Mouse (Mus musculus) midbrain, embryonic 10.5 days (tissue): Measurements from ENCODE around the gene Lrrc74a. TPM values are rescaled to one million over a fixed set of nuclear protein-coding genes. Genes with fewer than 3 reads are reported as not detected.

Experiments
- DNase-seq: peaks from one replicate; pipeline ENCODE4 v3.0.0-alpha.2; 2017; ENCODE audit warnings: low spot score
- H3K27ac ChIP-seq: fragments of 300-500 bp; sonication (generic); replicated peaks from 2 replicates; pipeline ENCODE4 v1.5.1; 2016; ENCODE audit warnings: mild to moderate bottlenecking
- H3K27me3 ChIP-seq: fragments of 300-500 bp; sonication (generic); 2 replicates; pipeline ENCODE4 v1.6.1; 2016; ENCODE audit warnings: low read depth, mild to moderate bottlenecking; ENCODE audit not compliant: poor library complexity, severe bottlenecking
- H3K36me3 ChIP-seq: fragments of 300-500 bp; sonication (generic); 2 replicates; pipeline ENCODE4 v1.6.1; 2016; ENCODE audit warnings: mild to moderate bottlenecking, moderate library complexity
- H3K4me1 ChIP-seq: fragments of 300-500 bp; sonication (generic); 2 replicates; pipeline ENCODE4 v1.6.1; 2016
- H3K4me3 ChIP-seq: fragments of 300-500 bp; sonication (generic); 2 replicates; pipeline ENCODE4 v1.5.1; 2016; ENCODE audit warnings: mild to moderate bottlenecking, moderate library complexity
- H3K9me3 ChIP-seq: fragments of 300-500 bp; sonication (generic); replicated peaks from 2 replicates; pipeline ENCODE4 v1.6.1; 2016; ENCODE audit warnings: mild to moderate bottlenecking
- WGBS: fragments of 180-500 bp; shearing (Covaris S2); methylation state at CpG from one replicate; pipeline ENCODE4 v1.1.7; 2016; 5-methylcytosine and 5-hydroxymethylcytosine counted together
- polyA plus RNA-seq: library from polyadenylated mRNA; unstranded; fragments of >200 nt; fragmentation: Nextera tagmentation; extraction: Ambion mirVana; gene quantifications from 2 replicates; pipeline ENCODE4 v1.2.1, GENCODE M21; 2016

Lrrc74a gene
- polyA plus RNA-seq, 1 experiment from 2014 or later = not detected

DNA sequence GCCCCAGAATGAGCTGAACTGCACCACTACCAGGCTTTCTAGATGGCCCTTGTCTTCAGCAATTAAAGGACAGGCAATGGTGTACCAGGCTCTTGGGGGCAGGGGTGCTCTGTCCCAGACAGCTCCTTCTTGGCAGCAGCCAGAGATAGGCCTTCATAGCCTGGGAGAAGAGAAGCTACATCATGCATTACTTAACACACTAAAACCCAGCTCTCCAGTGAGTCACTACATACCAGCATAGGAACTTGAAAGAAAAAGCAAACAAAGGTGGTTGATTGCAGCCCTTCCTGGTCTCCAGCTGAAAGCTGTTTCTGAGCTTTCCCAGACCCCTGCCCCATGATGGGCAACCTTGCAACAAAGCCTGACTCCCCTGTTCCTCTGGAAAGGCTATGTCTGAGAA lies 35.6 kb upstream of the Lrrc74a start:
- H3K4me1 ChIP-seq = peaks cover 51% of the 10 kb centered on the region
- peaks cover 48% of the 10 kb centered on the region for H3K36me3 ChIP-seq
- DNase-seq = no peak
- no peak overlapping the region; the same call in 1 of the 2 replicates for H3K4me3 ChIP-seq
- H3K27me3 ChIP-seq = no peaks in the 10 kb centered on the region
- peaks cover 7% of the 10 kb centered on the region; the same call in 1 of the 2 replicates for H3K9me3 ChIP-seq
- H3K27ac ChIP-seq = peak overlapping the region; percentile 46; the same call in 1 of the 2 replicates

DNA sequence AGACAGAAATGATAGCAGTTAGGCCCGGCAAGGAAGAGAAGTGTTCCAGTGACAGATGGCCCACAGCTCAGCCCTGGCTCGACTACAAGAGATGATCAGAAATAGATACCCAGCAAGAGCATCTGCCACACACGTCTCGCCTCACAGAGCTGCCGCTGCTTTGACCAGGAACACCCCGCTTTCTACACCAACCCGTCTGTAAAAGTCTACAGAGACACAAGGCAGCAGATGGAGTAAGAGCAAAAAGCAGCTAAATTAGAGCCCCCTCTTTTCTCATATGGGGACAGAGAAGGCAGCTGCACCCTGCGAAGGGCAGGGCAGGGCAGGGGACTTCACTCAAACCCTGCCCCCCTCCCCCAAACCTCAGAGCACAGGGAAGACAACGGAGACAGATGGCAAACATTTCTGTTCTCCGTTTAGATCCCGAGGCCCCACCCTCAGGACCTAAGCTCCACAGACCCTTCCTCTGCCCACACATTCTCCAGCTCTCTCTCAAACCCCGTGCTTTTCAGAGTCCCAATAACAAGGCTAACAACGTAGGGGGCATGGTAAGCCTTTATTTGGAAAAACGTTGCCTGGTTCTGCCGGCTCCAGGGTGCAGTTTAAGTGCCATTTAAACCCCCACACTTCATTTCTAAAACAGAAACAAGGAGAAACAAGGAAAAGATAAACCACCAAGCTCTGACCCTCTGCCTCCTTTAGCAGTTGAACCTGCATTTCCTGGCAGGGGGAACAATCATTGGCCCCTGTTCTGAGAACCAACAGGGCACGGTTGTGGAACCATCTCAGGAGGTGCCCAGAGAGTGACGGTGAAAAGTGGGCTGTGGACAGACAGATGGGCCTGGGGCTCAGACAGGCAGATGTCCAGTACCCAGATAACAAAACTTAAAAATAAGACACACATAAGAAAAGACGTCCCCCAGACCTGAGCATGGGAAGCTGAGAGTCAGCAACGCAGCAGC lies 33.9 kb upstream of the Lrrc74a start:
- peaks cover 7% of the 10 kb centered on the region; the same call in 1 of the 2 replicates for H3K9me3 ChIP-seq
- WGBS = 36% methylated on average over 19 of the region's 19 CpGs
- peaks cover 36% of the 10 kb centered on the region for H3K36me3 ChIP-seq
- H3K4me1 ChIP-seq = peaks cover 46% of the 10 kb centered on the region
- no peaks in the 10 kb centered on the region for H3K27me3 ChIP-seq
- peak overlapping the region; percentile 11; the same call in 1 of the 2 replicates for H3K4me3 ChIP-seq
- no peak for DNase-seq
- peak overlapping the region; percentile 74 for H3K27ac ChIP-seq

DNA sequence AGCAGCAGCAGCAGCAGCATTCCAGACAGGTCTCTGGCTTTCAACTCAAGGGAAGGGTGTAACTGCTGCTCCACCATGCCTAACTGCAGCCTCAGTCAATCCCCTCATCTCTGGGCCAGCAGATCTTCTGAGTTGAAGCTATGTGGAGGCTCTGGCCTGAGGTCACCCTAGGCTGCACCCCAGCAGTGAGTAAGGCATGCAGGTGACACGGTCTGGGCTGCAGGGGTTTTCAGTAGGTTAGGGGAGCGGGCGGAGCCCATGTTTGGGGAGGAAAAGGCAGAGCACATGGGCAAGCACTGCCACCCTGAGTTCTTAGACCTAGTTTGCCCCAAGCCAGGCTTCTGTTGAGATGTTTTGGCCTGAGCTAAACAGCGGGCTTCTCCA lies 33.2 kb upstream of the Lrrc74a start:
- peaks cover 7% of the 10 kb centered on the region; the same call in 1 of the 2 replicates for H3K9me3 ChIP-seq
- peaks cover 29% of the 10 kb centered on the region for H3K36me3 ChIP-seq
- no peak for DNase-seq
- no peaks in the 10 kb centered on the region for H3K27me3 ChIP-seq
- H3K4me3 ChIP-seq = no peak overlapping the region
- 66% methylated on average over 4 of the region's 4 CpGs for WGBS
- peak overlapping the region; percentile 74 for H3K27ac ChIP-seq
- peaks cover 46% of the 10 kb centered on the region for H3K4me1 ChIP-seq

DNA sequence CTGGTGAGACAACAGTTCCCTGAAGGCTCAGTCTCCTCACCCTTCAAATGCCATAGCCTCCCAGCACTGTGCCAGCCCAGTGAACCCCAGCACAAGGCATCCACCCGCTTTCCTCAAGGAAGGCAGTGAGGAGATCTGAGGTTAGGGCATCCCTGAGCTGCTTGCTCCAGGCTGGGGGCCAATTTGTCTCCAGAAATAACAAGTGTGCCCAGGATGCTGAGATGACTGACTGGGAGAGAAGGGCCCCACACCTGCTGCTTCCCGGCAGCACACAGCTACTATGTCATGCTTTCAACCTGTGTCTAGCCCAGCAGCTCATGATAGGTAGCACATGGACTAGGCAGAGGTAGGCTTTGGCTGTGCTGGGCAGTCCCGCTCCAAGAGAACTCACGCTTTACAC lies 32.7 kb upstream of the Lrrc74a start:
- H3K27ac ChIP-seq = peak overlapping the region; percentile 74
- peaks cover 7% of the 10 kb centered on the region; the same call in 1 of the 2 replicates for H3K9me3 ChIP-seq

GRCm38 (mm10) chr12:86702690-86703089 lies 31.5 kb upstream of the Lrrc74a start:
- H3K27me3 ChIP-seq = no peaks in the 10 kb centered on the region
- DNase-seq = no peak
- H3K9me3 ChIP-seq = no peaks in the 10 kb centered on the region
- H3K4me3 ChIP-seq = no peak overlapping the region
- H3K36me3 ChIP-seq = peaks cover 12% of the 10 kb centered on the region
- no peak overlapping the region for H3K27ac ChIP-seq
- 100% methylated on average over 3 of the region's 3 CpGs for WGBS
- peaks cover 46% of the 10 kb centered on the region for H3K4me1 ChIP-seq

More for the DNA sequence above, 32.7 kb upstream of the Lrrc74a start:
- no peaks in the 10 kb centered on the region for H3K27me3 ChIP-seq
- no peak for DNase-seq
- WGBS = 89% methylated on average over 4 of the region's 4 CpGs
- H3K36me3 ChIP-seq = peaks cover 23% of the 10 kb centered on the region
- H3K4me3 ChIP-seq = no peak overlapping the region
- peaks cover 46% of the 10 kb centered on the region for H3K4me1 ChIP-seq

DNA sequence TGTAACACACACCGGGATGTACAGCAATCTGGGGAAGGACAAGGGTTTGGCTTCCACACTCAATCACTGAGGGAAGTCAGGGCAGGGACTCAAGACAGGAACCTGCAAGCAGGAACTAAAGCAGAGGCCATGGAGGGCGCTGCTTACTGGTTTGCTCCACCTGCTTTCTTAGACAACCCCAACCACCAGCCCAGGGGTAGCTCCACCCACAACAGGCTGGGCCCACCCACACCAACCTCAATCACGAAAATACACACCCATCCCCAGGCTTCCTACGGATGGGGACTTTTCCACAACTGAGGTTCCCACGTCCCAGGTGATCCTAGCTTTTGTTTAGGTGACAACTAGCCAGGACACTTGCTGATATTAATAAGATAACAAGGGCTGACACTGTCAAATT lies 28.3 kb upstream of the Lrrc74a start:
- no peak overlapping the region for H3K4me3 ChIP-seq
- H3K27me3 ChIP-seq = no peaks in the 10 kb centered on the region
- H3K36me3 ChIP-seq = peaks cover 13% of the 10 kb centered on the region
- peaks cover 16% of the 10 kb centered on the region for H3K4me1 ChIP-seq
- WGBS = 81% methylated on average over 5 of the region's 5 CpGs
- no peak for DNase-seq
- H3K9me3 ChIP-seq = no peaks in the 10 kb centered on the region
- H3K27ac ChIP-seq = no peak overlapping the region

DNA sequence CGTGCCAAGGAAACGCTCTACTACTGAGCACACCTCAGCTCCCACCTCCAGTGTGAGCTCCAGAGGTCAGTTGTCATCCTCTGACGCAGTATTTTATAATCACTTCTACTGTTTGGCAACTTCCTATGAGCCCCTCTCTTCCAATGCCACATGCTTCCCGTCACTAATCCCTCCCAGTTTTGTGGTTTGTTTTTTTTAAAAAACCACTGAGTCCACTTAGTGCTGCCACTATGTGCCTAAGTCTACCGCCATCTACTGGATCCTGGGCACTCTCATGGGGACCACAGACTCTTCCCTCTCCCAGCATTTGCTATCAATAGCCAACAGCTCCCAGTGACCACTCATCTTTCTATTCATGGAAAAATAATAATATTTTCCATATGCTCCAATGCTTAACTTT lies 20.1 kb upstream of the Lrrc74a start:
- H3K27me3 ChIP-seq = no peaks in the 10 kb centered on the region
- 79% methylated on average over 5 of the region's 5 CpGs for WGBS

GRCm38 (mm10) chr12:86715401-86715800 lies 18.8 kb upstream of the Lrrc74a start:
- Histone ChIP-seq H3K4me1 (peaks cover 4% of the 10 kb centered on the region; the same call in 1 of the 2 replicates), H3K27ac (no peak overlapping the region), H3K36me3 (peaks cover 6% of the 10 kb centered on the region), H3K27me3 (no peaks in the 10 kb centered on the region), H3K9me3 (no peaks in the 10 kb centered on the region), H3K4me3 (no peak overlapping the region)
- 43% methylated on average over 5 of the region's 5 CpGs for WGBS
- DNase-seq = peak; percentile 75

More for the DNA sequence above, 20.1 kb upstream of the Lrrc74a start:
- H3K27ac ChIP-seq = no peak overlapping the region
- H3K9me3 ChIP-seq = no peaks in the 10 kb centered on the region
- H3K4me1 ChIP-seq = peaks cover 4% of the 10 kb centered on the region; the same call in 1 of the 2 replicates
- no peak for DNase-seq
- H3K4me3 ChIP-seq = no peak overlapping the region
- H3K36me3 ChIP-seq = 0 out of 2 replicates have a peak, but pooled peaks cover 2% of the 10 kb centered on the region

GRCm38 (mm10) chr12:86716962-86717361 lies 17.2 kb upstream of the Lrrc74a start:
- Histone ChIP-seq H3K27me3 (no peaks in the 10 kb centered on the region), H3K27ac (no peak overlapping the region), H3K9me3 (no peaks in the 10 kb centered on the region), H3K4me1 (peaks cover 4% of the 10 kb centered on the region; the same call in 1 of the 2 replicates), H3K4me3 (no peak overlapping the region), H3K36me3 (peaks cover 10% of the 10 kb centered on the region)
- DNase-seq = no peak
- WGBS = 94% methylated on average over 11 of the region's 11 CpGs

- Histone ChIP-seq H3K36me3 (peaks cover 19% of the 10 kb centered on the region), H3K27ac (no peak overlapping the region), H3K27me3 (peaks cover 8% of the 10 kb centered on the region; the same call in 1 of the 2 replicates), H3K4me3 (no peak overlapping the region), H3K4me1 (peaks cover 9% of the 10 kb centered on the region), H3K9me3 (no peaks in the 10 kb centered on the region)
- no peak for DNase-seq
- WGBS = 90% methylated on average over 18 of the region's 18 CpGs
Measured at GRCm38 (mm10) chr12:86719961-86720639, 14.1 kb upstream of the Lrrc74a start.

- Histone ChIP-seq H3K36me3 (peaks cover 19% of the 10 kb centered on the region), H3K27ac (no peak overlapping the region), H3K4me3 (no peak overlapping the region), H3K9me3 (no peaks in the 10 kb centered on the region), H3K27me3 (peaks cover 8% of the 10 kb centered on the region; the same call in 1 of the 2 replicates), H3K4me1 (peaks cover 10% of the 10 kb centered on the region)
- DNase-seq = no peak
- WGBS = 92% methylated on average over 5 of the region's 5 CpGs
Measured at GRCm38 (mm10) chr12:86721453-86721852, 12.7 kb upstream of the Lrrc74a start.

DNA sequence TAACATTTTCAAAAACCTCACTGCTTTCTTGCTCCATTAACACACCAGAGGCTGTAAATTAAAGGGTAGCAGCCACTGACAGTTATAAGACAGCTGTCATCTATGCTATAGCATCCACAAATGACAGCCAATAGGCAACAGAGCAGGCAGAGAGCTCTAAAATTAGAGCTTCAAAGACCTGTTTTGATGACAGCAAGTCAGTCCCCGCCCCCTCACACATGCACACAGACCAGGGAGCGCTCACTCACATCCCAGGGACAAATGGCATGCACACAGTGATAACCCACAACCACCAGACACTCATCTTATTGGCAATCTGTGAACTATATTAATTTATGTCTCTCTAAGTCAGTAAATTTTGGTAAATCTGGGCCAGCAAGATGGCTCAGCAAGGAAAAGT lies 9.9 kb upstream of the Lrrc74a start:
- Histone ChIP-seq H3K27ac (no peak overlapping the region), H3K4me1 (peaks cover 10% of the 10 kb centered on the region), H3K9me3 (no peaks in the 10 kb centered on the region), H3K27me3 (peaks cover 8% of the 10 kb centered on the region; the same call in 1 of the 2 replicates), H3K36me3 (peaks cover 19% of the 10 kb centered on the region), H3K4me3 (no peak overlapping the region)
- 83% methylated on average over 2 of the region's 2 CpGs for WGBS
- no peak for DNase-seq
